Comparison of ENCODE assay signal across 10 mouse cellular contexts in genomic region chr5:33593620-33594019, GRCm38 (mm10). TPM values are rescaled to one million over a fixed set of nuclear protein-coding genes. Genes with fewer than 3 reads are reported as not detected.
DNase-seq lines count a peak whose midpoint lies in the region; ATAC-seq and TF ChIP-seq lines count a peak whose summit lies in the region.
"Had no signal": no experiment of that assay in that cellular context is flagged by ENCODE, and none has a peak within 500 bp of the region (broad histone marks: within the 10 kb centered on the region; RNA-seq: fewer than 3 reads in every experiment).

No protein-coding gene starts in this region.

- 38% methylated on average over 2 of the region's 2 CpGs for WGBS in forebrain, embryonic 11.5 days
- 33% methylated on average over 2 of the region's 2 CpGs for WGBS in forebrain, postnatal 0 days
- WGBS in midbrain, embryonic 10.5 days = 31% methylated on average over 2 of the region's 2 CpGs
- WGBS in midbrain, embryonic 15.5 days = 47% methylated on average over 2 of the region's 2 CpGs
- WGBS in limb, embryonic 10.5 days = 36% methylated on average over 2 of the region's 2 CpGs

- 0 out of 2 replicates have a peak, but pooled peaks cover 2% of the 10 kb centered on the region for H3K27me3 ChIP-seq in forebrain, embryonic 11.5 days (ENCODE audit: control insufficient read depth, insufficient read depth, low read length)
- H3K27me3 ChIP-seq in forebrain, postnatal 0 days (ENCODE audit: insufficient read depth, low read length) = 0 out of 2 replicates have a peak, but pooled peaks cover 5% of the 10 kb centered on the region
- H3K27me3 ChIP-seq in midbrain, embryonic 10.5 days (ENCODE audit: low read depth, poor library complexity, severe bottlenecking) = no peaks in the 10 kb centered on the region
- no peaks in the 10 kb centered on the region for H3K27me3 ChIP-seq in midbrain, embryonic 15.5 days (replicated peaks)
- no peaks in the 10 kb centered on the region for H3K27me3 ChIP-seq in limb, embryonic 10.5 days (ENCODE audit: low read depth, poor library complexity, severe bottlenecking)
- H3K27me3 ChIP-seq: limb, embryonic 15.5 days had no signal

- peak; percentile 68 for DNase-seq in forebrain, embryonic 11.5 days (ENCODE audit: low spot score)
- DNase-seq in forebrain, postnatal 0 days = no peak
- DNase-seq in midbrain, embryonic 10.5 days (ENCODE audit: low spot score) = peak; percentile 32
- peak; percentile 39 for DNase-seq in limb, embryonic 10.5 days (ENCODE audit: low spot score)
- peak; percentile 46 for DNase-seq in thymus, postnatal 14 days
- no peak for DNase-seq in heart, adult 11 months
- no peak for DNase-seq in gastrocnemius, postnatal 4 days (ENCODE audit: low spot score in 2 of 2)

- H3K27ac ChIP-seq in forebrain, embryonic 11.5 days (ENCODE audit: low read depth, low read length) = no peak overlapping the region
- H3K27ac ChIP-seq in forebrain, postnatal 0 days (ENCODE audit: low read depth, low read length) = no peak overlapping the region
- no peak overlapping the region for H3K27ac ChIP-seq in midbrain, embryonic 10.5 days (replicated peaks)
- no peak overlapping the region for H3K27ac ChIP-seq in midbrain, embryonic 15.5 days
- H3K27ac ChIP-seq in limb, embryonic 10.5 days = no peak overlapping the region
- H3K27ac ChIP-seq: limb, embryonic 15.5 days had no signal

- no peaks in the 10 kb centered on the region for H3K36me3 ChIP-seq in forebrain, embryonic 11.5 days (ENCODE audit: control insufficient read depth, insufficient read depth, low read length)
- no peaks in the 10 kb centered on the region for H3K36me3 ChIP-seq in forebrain, postnatal 0 days (ENCODE audit: insufficient read depth)
- peaks cover 9% of the 10 kb centered on the region for H3K36me3 ChIP-seq in midbrain, embryonic 10.5 days
- H3K36me3 ChIP-seq in midbrain, embryonic 15.5 days (replicated peaks) = no peaks in the 10 kb centered on the region
- peaks cover 10% of the 10 kb centered on the region for H3K36me3 ChIP-seq in limb, embryonic 10.5 days
- H3K36me3 ChIP-seq: limb, embryonic 15.5 days had no signal

- TF ChIP-seq CTCF in forebrain, postnatal 0 days (IDR thresholded peaks at IDR 0.05; ENCODE audit: low read depth) = no peak; the same call in 1 of the 2 replicates

- H3K4me3 ChIP-seq in forebrain, embryonic 11.5 days (ENCODE audit: low read depth, low read length) = no peak overlapping the region
- no peak overlapping the region for H3K4me3 ChIP-seq in forebrain, postnatal 0 days (ENCODE audit: low read depth, low read length)
- H3K4me3 ChIP-seq in midbrain, embryonic 10.5 days = no peak overlapping the region
- H3K4me3 ChIP-seq in midbrain, embryonic 15.5 days = no peak overlapping the region
- no peak overlapping the region for H3K4me3 ChIP-seq in limb, embryonic 10.5 days
- H3K4me3 ChIP-seq: heart, embryonic 12.5 days; limb, embryonic 15.5 days had no signal

- H3K4me1 ChIP-seq in forebrain, embryonic 11.5 days (replicated peaks; ENCODE audit: control insufficient read depth, insufficient read depth, low read length) = no peaks in the 10 kb centered on the region
- no peaks in the 10 kb centered on the region for H3K4me1 ChIP-seq in forebrain, postnatal 0 days (ENCODE audit: insufficient read depth)
- no peaks in the 10 kb centered on the region for H3K4me1 ChIP-seq in midbrain, embryonic 10.5 days
- no peaks in the 10 kb centered on the region for H3K4me1 ChIP-seq in midbrain, embryonic 15.5 days
- no peaks in the 10 kb centered on the region for H3K4me1 ChIP-seq in limb, embryonic 10.5 days
- H3K4me1 ChIP-seq: heart, embryonic 12.5 days; limb, embryonic 15.5 days had no signal

- H3K9ac ChIP-seq in forebrain, embryonic 11.5 days (ENCODE audit: low read length) = no peak overlapping the region
- no peak overlapping the region for H3K9ac ChIP-seq in forebrain, postnatal 0 days
- no peak overlapping the region for H3K9ac ChIP-seq in midbrain, embryonic 15.5 days
- H3K9ac ChIP-seq: heart, embryonic 12.5 days; limb, embryonic 15.5 days had no signal

- no peaks in the 10 kb centered on the region for H3K9me3 ChIP-seq in forebrain, embryonic 11.5 days (ENCODE audit: control insufficient read depth, low read length)
- H3K9me3 ChIP-seq in forebrain, postnatal 0 days (ENCODE audit: low read length) = no peaks in the 10 kb centered on the region
- H3K9me3 ChIP-seq in midbrain, embryonic 10.5 days (replicated peaks) = no peaks in the 10 kb centered on the region
- H3K9me3 ChIP-seq in midbrain, embryonic 15.5 days = no peaks in the 10 kb centered on the region
- H3K9me3 ChIP-seq in limb, embryonic 10.5 days (replicated peaks) = no peaks in the 10 kb centered on the region
- H3K9me3 ChIP-seq: heart, embryonic 12.5 days; limb, embryonic 15.5 days had no signal

- no peak overlapping the region for H3K4me2 ChIP-seq in forebrain, embryonic 11.5 days (ENCODE audit: low read depth, low read length, severe bottlenecking)
- no peak overlapping the region for H3K4me2 ChIP-seq in forebrain, postnatal 0 days (ENCODE audit: low read depth)
- no peak overlapping the region for H3K4me2 ChIP-seq in midbrain, embryonic 15.5 days
- H3K4me2 ChIP-seq: heart, embryonic 12.5 days; limb, embryonic 15.5 days had no signal

- ATAC-seq in forebrain, embryonic 11.5 days (replicated peaks; ENCODE audit: low FRiP score) = no peak
- no peak for ATAC-seq in forebrain, postnatal 0 days
- ATAC-seq in midbrain, embryonic 15.5 days (replicated peaks) = no peak

RNA-seq across cellular contexts. Expression of gene Fam53a, which starts 35.8 kb away (rescaled TPM):
- polyA plus RNA-seq in forebrain, embryonic 11.5 days (2014; fragmentation: Nextera tagmentation; extraction: Ambion mirVana) = 71.4 and 74.4 TPM in 2 replicates
- 20.9 and 36.6 TPM in 2 replicates for total RNA-seq in forebrain, postnatal 0 days (2014; rRNA removed)
- 37.5 and 40.0 TPM in 2 replicates for polyA plus RNA-seq in forebrain, postnatal 0 days (2015; fragmentation: Nextera tagmentation; extraction: Ambion mirVana)
- polyA plus RNA-seq in midbrain, embryonic 10.5 days (2016; fragmentation: Nextera tagmentation; extraction: Ambion mirVana) = 63.9 and 70.4 TPM in 2 replicates
- 31.2 and 31.5 TPM in 2 replicates for polyA plus RNA-seq in midbrain, embryonic 15.5 days (2015; fragmentation: Nextera tagmentation; extraction: Ambion mirVana)
- polyA plus RNA-seq in limb, embryonic 10.5 days (2016; fragmentation: Nextera tagmentation; extraction: Ambion mirVana) = 78.8 and 81.4 TPM in 2 replicates
- total RNA-seq in gastrocnemius, postnatal 4 days (2021) = 10 to 100 TPM; 37.5 to 42.7 TPM

RNA-seq across cellular contexts. Expression of gene Gm9903, which starts 36.1 kb away (rescaled TPM):
- 0.48 and 0.55 TPM in 2 replicates for polyA plus RNA-seq in forebrain, embryonic 11.5 days (2014; fragmentation: Nextera tagmentation; extraction: Ambion mirVana)
- total RNA-seq in forebrain, postnatal 0 days (2014; rRNA removed) = 1.00 TPM in 1 of 2 replicates, not detected in the other
- 0.39 and 0.59 TPM in 2 replicates for polyA plus RNA-seq in forebrain, postnatal 0 days (2015; fragmentation: Nextera tagmentation; extraction: Ambion mirVana)
- polyA plus RNA-seq in midbrain, embryonic 10.5 days (2016; fragmentation: Nextera tagmentation; extraction: Ambion mirVana) = 0.27 and 0.71 TPM in 2 replicates
- 0.47 and 0.77 TPM in 2 replicates for polyA plus RNA-seq in midbrain, embryonic 15.5 days (2015; fragmentation: Nextera tagmentation; extraction: Ambion mirVana)
- polyA plus RNA-seq in limb, embryonic 10.5 days (2016; fragmentation: Nextera tagmentation; extraction: Ambion mirVana) = 0.30 and 0.91 TPM in 2 replicates
- 1 to 10 TPM; 1.8 to 1.9 TPM for total RNA-seq in gastrocnemius, postnatal 4 days (2021)

RNA-seq across cellular contexts. Expression of gene Slbp, which starts 58.8 kb away (rescaled TPM):
- polyA plus RNA-seq in forebrain, embryonic 11.5 days (2014; fragmentation: Nextera tagmentation; extraction: Ambion mirVana) = 295 and 321 TPM in 2 replicates
- total RNA-seq in forebrain, postnatal 0 days (2014; rRNA removed) = 88.7 and 89.8 TPM in 2 replicates
- polyA plus RNA-seq in forebrain, postnatal 0 days (2015; fragmentation: Nextera tagmentation; extraction: Ambion mirVana) = 86.4 and 94.4 TPM in 2 replicates
- polyA plus RNA-seq in midbrain, embryonic 10.5 days (2016; fragmentation: Nextera tagmentation; extraction: Ambion mirVana) = 309 and 347 TPM in 2 replicates
- polyA plus RNA-seq in midbrain, embryonic 15.5 days (2015; fragmentation: Nextera tagmentation; extraction: Ambion mirVana) = 109 and 110 TPM in 2 replicates
- 340 and 345 TPM in 2 replicates for polyA plus RNA-seq in limb, embryonic 10.5 days (2016; fragmentation: Nextera tagmentation; extraction: Ambion mirVana)
- total RNA-seq in gastrocnemius, postnatal 4 days (2021) = 10 to 100 TPM; 38.4 to 42.2 TPM

Comparison
In these comparisons a context has a peak if more than half of its experiments do, and no peak if none do; other contexts are left out.
1. DNase-seq: peak in forebrain, embryonic 11.5 days (single experiment), midbrain, embryonic 10.5 days (single experiment), limb, embryonic 10.5 days (single experiment) and thymus, postnatal 14 days (single experiment); none in forebrain, postnatal 0 days (single experiment), heart, adult 11 months (single experiment) and gastrocnemius, postnatal 4 days (0 of 2).